Mouse (Mus musculus) frontal cortex, adult 2 months (tissue): ENCODE data around the gene Stox2. TPM values are rescaled to one million over a fixed set of nuclear protein-coding genes. Genes with fewer than 3 reads are reported as not detected.

Source experiments
- DNase-seq, 2 experiments: peaks; one replicate each; pipeline ENCODE4 v3.0.0; 2022; ENCODE audit warnings: low spot score in 1 of 2; ENCODE audit errors: extremely low spot score in 1 of 2
- polyA plus RNA-seq: library from polyadenylated mRNA; depleted of rRNA; stranded (reverse); fragments of >200 nt; gene quantifications from 2 replicates; pipeline ENCODE4 v1.2.3, GENCODE M21; 2012

Gene Stox2
- polyA plus RNA-seq, 1 experiment, result 29.4 TPM

- DNase-seq, result no peak
Observed at GRCm38 (mm10) chr8:47367029-47367428, 79.1 kb downstream of the Stox2 start.

DNA sequence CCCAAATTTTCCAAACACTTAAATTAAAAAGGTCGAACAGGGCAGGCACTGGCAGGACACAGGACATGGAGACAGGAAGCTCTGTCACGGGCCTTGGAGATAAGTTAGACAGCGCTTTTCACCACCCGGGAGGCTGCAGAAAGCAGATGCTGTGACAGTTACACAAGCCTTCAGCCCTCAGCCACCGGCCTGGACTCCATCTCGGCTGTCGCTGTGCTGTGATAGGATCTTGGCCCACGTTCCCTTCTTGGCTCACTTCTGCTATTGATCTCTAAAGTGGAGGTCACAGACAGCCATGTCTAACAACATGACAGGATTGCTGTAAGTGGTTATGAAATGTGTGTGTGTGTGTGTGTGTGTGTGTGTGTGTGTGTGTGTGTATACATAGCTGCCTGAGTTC lies 82.9 kb downstream of the Stox2 start:
- no peak for DNase-seq

DNA sequence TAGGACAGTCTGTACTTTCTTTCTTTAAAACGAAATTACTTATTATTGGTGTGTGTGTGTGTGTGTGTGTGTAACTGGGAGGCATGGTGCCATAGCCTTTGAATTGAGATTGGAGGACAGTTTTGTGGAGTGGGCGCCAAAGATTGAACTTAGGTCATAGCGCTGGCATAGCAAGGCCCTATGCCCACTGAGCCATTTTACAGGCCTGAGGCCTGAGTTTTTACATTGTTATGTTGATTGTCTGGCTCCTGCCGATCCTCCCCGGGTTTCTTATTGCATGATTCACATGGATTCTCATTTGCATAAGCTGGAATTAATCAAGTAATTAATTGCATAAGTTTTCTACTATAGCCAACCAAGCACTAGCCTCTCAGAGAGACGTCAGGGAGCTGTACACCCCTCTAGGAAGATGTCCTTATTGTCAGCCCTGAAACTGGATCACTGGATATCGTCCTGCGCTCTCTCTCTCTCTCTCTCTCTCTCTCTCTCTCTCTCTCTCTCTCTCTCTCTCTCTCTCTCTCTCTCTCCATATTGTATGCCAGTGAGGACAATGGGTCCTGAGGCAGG lies 90.7 kb downstream of the Stox2 start:
- DNase-seq, result no peak

- DNase-seq, result peak in 1 of 2 experiments; percentile 47
Observed at GRCm38 (mm10) chr8:47354523-47355168, 91.5 kb downstream of the Stox2 start.

DNA sequence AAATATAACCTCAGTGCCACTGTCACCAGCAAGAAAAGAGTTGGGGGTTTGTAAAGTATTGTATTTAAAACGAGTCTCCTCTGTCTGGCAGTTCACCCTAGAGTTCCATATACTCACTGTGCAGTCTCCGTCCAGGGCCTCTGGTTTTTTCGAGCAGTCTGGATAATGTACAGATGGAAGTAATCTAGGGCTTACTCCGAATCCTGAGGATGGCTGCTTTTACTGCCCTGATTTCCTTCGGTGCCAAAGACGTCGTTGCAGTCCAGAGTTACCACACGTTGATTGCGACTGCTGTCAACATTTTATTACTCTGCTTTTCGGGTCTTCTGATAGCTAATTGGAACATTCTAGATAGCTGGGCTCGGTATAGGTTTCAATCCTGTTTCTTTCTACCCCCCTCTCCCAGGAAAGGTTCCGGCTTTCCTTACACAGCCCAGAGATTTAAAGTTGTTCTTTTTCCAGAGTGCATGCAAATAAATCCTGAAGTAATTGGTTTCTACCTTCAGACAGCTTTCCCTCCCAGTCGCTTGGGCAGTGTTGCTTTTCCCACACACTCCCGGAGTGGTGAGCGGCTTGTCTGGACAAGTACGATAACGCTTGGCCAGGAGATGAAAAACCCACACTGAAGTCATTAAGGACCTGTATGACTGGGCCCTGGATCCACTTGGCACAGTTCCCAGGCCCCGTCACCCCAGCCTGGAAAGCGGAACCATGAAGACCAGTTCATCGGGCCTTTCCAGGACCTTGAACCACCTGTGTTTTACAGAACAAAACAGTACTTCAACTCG lies 94.1 kb downstream of the Stox2 start:
- DNase-seq, result no peak

DNA sequence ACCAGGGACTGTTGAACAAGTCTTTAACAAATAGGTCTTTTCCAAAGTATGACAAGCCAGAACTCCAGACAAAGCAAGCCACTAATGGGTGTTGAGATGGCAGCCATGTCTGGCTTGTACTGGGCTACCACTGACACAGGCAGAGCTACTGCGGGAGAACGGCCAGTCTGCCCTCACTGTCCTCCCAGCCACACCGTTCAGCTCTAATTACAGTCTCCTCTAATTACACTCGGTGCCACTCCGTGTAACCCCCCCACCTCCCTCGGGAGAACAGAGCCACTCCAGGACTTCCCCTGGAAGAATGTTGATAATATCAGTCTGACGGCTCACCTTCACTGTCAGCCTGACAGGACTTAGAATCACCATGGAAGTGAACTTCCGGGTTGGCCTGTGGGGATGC lies 97.1 kb downstream of the Stox2 start:
- DNase-seq, result no peak

DNA sequence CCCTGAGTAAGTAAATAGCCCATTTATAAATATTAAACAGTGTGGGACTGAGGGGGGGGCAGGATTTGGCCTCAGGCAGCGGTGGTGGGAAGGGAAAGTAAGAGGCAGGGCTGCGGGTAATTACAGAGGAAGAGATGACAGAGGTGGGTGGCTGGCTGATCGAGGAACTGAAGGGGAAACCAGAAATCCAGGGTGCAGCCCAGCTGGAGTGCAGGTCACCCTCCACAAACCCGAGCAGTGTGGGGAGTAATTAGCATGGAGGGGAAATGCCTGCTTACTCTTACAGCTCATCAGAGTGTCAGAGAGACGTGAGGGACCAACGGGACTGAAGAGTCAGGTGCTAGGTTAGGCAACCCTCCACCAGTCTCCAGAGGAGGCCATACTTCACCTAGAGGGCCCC lies 98.4 kb downstream of the Stox2 start:
- no peak for DNase-seq

- DNase-seq, result peak; percentile 78 to 96
Observed at GRCm38 (mm10) chr8:47345772-47346103, 100.4 kb downstream of the Stox2 start.

DNA sequence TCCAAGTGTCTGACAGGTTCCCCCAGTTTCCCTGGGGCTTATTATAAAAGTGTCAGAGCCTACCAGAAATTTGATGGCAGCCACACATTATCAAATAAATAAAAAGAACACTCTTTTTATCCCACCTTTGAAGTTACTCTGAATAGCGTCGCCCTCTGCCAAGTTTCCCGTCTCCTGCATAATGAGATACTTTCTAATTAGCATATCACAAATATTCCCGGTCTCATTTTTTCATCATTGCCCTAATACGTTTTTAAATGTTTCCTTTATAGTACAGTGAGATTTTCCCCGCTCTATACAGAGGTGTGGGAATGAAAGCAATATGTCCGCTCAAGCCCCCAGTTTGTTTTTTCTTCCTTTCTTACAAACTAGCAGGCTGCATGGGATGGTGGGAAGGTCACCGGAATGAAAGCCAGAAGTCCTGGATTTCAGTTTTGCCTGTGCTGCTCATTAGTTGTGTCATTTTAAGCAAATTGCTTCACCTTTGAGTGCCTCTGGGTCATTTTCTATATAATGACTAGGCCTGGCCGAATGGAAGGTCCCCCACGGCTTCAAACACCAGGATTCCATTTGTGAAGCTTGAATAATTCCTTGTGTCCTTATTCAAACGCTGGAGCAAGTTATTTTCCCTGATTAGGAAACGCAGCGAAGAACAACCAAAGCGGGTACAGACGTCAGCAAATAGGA lies 100.9 kb downstream of the Stox2 start:
- no peak for DNase-seq

GRCm38 (mm10) chr8:47341474-47341873 lies 104.7 kb downstream of the Stox2 start:
- no peak for DNase-seq

DNA sequence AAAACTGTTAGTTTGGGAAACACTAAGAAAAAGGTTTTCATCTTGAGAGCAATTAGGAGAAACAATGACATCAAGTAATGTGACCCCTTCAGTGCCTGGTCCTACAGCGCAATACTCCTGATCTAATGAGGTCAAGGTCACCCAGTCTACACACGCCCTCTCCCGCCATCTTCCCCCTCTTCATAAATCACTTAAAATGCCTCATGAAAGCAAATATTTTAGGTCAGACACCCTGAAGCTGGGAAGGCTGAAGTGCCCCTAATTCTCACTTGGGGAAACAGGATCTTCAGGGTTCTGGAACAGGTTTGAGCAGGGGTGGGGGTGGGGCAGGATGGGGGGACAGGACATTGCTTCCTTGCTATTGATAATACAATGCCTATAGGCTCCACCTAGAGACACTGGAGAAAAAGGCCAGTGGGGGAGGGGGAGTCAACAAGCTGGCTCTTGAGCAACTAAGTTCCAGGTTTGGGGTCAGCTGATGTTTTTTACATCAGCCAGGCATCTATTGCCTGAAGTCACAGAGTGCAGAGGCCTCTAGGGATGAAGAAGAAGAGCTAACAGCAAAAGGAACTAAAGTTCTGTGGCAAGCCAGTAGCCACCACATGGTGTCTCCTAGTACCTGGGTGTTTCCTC lies 107.4 kb downstream of the Stox2 start:
- no peak for DNase-seq

GRCm38 (mm10) chr8:47336433-47336832 lies 109.7 kb downstream of the Stox2 start:
- no peak for DNase-seq

GRCm38 (mm10) chr8:47335940-47336339 lies 110.2 kb downstream of the Stox2 start:
- DNase-seq, result no peak

GRCm38 (mm10) chr8:47334223-47334757 lies 111.9 kb downstream of the Stox2 start:
- peak; percentile 90 to 91 for DNase-seq

- no peak for DNase-seq
Observed at GRCm38 (mm10) chr8:47332941-47333340, 113.2 kb downstream of the Stox2 start.

- DNase-seq, result no peak
Observed at GRCm38 (mm10) chr8:47330982-47331381, 115.2 kb downstream of the Stox2 start.

DNA sequence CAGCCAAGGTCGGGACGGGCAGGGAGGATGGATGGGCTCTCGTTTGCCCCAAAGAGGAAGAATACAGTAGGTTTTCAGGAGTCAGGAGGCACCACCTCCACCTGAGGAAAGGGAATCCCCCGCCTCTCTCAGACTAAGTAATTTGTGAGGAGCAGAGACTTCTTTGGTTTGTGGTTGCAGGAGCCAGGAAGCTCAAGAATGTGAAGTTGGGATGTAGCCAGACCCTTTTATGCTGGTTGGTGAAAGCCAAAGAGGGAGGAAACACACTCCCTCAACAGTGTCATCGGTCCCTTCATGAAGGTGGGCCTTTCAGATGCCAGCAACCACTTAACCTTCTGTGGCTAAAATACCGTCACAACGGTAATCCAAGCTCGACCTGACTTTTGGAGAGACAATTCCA lies 119.8 kb downstream of the Stox2 start:
- no peak for DNase-seq

DNA sequence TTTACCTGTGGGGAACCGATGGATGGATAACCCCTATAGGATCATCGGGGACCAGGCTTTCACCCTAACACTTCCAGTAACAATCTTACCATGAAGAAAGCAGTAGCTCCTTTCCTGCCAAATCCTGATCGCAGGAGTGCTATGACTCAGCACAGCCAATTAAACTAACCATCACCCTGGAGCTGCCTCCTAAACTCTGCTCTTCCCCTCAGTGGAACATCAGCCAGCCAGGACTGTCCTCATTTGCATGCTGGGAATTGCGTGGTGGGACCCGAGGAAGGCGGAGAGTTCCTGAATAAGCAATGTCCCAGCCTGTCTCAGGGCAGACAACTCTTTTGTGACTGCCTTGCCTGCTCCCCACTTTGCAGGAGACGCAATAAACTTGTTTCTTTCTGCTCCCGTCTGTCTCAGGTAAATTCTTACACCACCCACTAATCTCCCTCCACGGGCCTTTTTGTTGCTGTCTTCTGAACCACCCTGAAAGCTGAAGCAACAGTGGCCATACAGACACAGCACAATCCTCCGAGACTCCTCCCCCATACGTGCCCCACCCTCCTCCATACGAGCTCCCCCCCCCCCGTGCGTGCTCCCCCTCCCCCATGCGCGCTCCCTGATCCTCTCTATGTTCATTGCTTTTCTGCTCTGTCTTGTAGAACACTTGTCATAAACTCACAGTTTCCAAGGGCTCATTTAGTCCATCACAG lies 121.9 kb downstream of the Stox2 start:
- DNase-seq, result peak in 1 of 2 experiments; percentile 52

- no peak for DNase-seq
Observed at GRCm38 (mm10) chr8:47321282-47321681, 124.9 kb downstream of the Stox2 start.

DNA sequence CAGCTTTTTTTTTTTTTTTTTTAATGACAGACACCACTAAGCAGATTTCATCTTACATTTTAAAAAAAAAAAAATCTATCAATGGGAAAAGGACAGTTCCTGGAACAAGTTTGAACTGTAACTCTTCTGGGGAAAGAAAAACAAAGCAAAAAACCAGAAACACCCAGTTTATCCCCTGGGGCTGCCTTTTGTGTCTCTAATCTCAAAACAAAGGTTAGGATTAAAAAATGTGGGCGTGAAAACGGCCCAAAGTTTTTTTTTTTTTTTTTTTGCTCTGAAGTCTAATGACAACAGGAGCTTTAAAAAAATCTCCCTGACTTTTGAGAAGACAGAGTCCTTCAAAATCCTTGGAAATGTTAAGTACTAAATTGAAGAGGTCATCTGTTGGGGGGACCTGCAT lies 125.5 kb downstream of the Stox2 start:
- DNase-seq, result no peak
